Mouse (Mus musculus): ENCODE data around the gene Trmu.

DNA sequence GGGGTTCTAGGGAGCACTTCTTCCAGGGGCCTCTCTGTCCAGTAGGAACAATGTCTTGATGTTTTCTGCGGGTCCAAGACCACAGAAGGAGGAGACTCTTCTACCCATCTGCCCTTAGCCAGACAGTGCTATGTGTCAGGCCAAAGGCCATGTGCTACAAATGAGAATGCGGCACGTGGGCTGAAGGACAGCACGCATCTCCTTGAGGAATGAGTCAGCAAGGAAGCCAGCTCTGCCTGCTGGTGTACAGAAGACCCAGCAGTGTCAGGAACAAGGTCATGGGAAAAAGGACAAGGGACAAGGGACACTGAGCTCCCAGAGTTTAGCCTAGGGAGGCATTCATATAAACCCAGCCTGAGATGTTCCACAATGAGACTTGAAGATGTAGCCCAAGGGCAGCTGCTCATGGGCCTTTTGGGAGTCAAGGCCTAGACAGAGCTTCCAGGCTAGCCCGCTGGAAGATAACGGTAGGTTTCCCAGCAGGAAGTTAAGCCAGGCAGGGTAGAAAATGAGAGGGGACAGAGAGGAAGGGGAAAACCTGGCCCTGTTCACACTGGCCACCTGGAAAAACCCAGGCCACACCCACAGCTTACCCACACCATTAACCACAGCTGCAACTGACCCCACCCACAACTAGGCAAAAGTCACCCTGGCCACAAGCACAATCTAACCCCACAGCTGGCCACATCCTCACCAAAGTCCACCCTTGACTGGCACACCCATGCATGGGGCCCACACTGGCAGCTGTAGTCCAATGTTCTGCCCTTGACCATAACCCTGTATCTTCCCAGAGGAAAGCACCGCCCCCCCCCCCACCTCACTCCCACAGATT lies 29.8 kb downstream of the Trmu start:
- TF ChIP-seq POLR2A (IDR thresholded peaks at IDR 0.05; ENCODE audit: insufficient read depth, low read length) (no peak), CTCF (IDR thresholded peaks at IDR 0.05; ENCODE audit: low read depth, low read length) (no peak), EP300 (IDR thresholded peaks at IDR 0.05; ENCODE audit: insufficient read depth, low read depth, low read length) (no peak)

Measured in ES-Bruce4 (cell line).